Mouse (Mus musculus) heart, adult 18-20 months (tissue): ENCODE measurements around the gene Erich6b. TPM values are rescaled to one million over a fixed set of nuclear protein-coding genes. Genes with fewer than 3 reads are reported as not detected.

Experiments
- DNase-seq, 2 experiments: peaks; one replicate each; pipeline ENCODE4 v3.0.0; 2021 to 2022; ENCODE audit warnings: mixed read lengths in 1 of 2
- total RNA-seq, 2 experiments: library from RNA; stranded (reverse); gene quantifications; 2 replicates each; pipeline ENCODE4 v1.2.3; 2021

Erich6b gene
- total RNA-seq, 2 experiments from 2014 or later: not detected

DNA sequence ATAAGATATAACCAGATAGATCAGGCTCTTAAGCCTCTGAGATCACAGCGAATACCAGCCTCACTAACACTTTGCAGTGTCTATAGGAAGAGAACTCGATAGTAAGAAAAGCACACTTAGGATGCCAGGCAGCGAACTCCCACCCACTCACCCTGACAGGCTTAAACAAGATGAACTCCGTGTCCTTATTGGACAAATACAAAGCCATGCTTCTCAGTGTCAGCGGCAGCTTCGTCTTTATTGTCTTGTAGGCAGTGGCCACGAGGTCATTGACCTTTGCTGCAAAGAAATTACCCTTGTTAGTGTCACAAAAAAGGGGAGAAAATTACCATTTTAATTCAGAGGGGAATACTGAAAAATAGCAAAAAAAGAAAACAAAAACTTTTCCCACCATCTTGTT lies 65.7 kb downstream of the Erich6b start:
- no peak for DNase-seq

GRCm38 (mm10) chr14:75708986-75709385 lies 66.9 kb downstream of the Erich6b start:
- DNase-seq: no peak

DNA sequence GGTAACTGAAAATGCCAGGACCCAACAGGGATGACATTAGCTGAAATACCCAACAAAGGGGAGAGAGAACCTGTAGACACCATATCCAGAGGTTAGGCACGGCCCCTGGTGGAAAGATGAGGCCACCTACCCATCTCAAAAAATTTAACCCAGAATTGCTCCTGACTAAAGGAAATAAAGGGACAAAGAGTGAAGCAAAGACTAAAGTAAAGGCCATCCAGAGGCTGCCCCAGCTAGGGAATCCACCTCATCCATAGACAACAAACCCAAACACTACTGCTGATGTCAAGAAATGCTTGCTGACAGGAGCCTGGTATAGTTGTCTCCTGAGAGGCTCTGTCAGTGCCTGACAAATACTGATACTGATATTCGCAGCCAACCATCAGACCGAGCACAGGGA lies 69.7 kb downstream of the Erich6b start:
- no peak for DNase-seq

- DNase-seq: no peak
Observed at GRCm38 (mm10) chr14:75712687-75713086, 70.6 kb downstream of the Erich6b start.

- no peak for DNase-seq
Observed at GRCm38 (mm10) chr14:75713661-75714060, 71.6 kb downstream of the Erich6b start.

GRCm38 (mm10) chr14:75716410-75716809 lies 74.4 kb downstream of the Erich6b start:
- DNase-seq: no peak

Other genes with a start within 250 kb of the Erich6b start
- gene Siah3, start 186.3 kb upstream of the Erich6b start, total RNA-seq: not detected
- gene Spert, start 49.1 kb upstream of the Erich6b start, total RNA-seq: not detected
- 10 to 100 TPM; 13.4 to 14.9 TPM for gene Cog3, start 112.3 kb downstream of the Erich6b start, total RNA-seq
- gene Slc25a30, start 144.8 kb downstream of the Erich6b start, total RNA-seq: 10 to 100 TPM; 16.6 to 18.5 TPM
- gene Tpt1, start 202.8 kb downstream of the Erich6b start, total RNA-seq: 1,000 to 10,000 TPM; 2,629 to 3,296 TPM